Mouse (Mus musculus) hindbrain, embryonic 13.5 days (tissue): Measurements from ENCODE around the gene Rab5a. TPM values are rescaled to one million over a fixed set of nuclear protein-coding genes. Genes with fewer than 3 reads are reported as not detected.

Experiments used
- ATAC-seq: fragments of 200-750 bp; cut with Nextera tagmentation; 2 replicates; pipeline ENCODE4 v1.8.0; 2017; ENCODE audit warnings: moderate TSS enrichment; ENCODE audit not compliant: low FRiP score
- H3K27ac ChIP-seq: fragments of 300-500 bp; sonication (generic); 2 replicates; pipeline ENCODE4 v1.5.1; 2015; ENCODE audit warnings: inconsistent platforms, mild to moderate bottlenecking, moderate library complexity
- H3K27me3 ChIP-seq: fragments of 300-500 bp; sonication (generic); 2 replicates; pipeline ENCODE4 v1.6.1; 2015; ENCODE audit warnings: mild to moderate bottlenecking, inconsistent platforms
- H3K36me3 ChIP-seq: fragments of 300-500 bp; sonication (generic); 2 replicates; pipeline ENCODE4 v1.6.1; 2015; ENCODE audit warnings: mild to moderate bottlenecking, inconsistent platforms
- H3K4me1 ChIP-seq: fragments of 300-500 bp; sonication (generic); replicated peaks from 2 replicates; pipeline ENCODE4 v1.6.1; 2015; ENCODE audit warnings: inconsistent platforms
- H3K4me2 ChIP-seq: fragments of 300-500 bp; sonication (generic); 2 replicates; pipeline ENCODE4 v1.6.1; 2015; ENCODE audit warnings: inconsistent platforms, mild to moderate bottlenecking, moderate library complexity
- H3K4me3 ChIP-seq: fragments of 300-500 bp; sonication (generic); 2 replicates; pipeline ENCODE4 v1.5.1; 2015; ENCODE audit warnings: mild to moderate bottlenecking, inconsistent platforms
- H3K9ac ChIP-seq: fragments of 300-500 bp; sonication (generic); 2 replicates; pipeline ENCODE4 v1.6.1; 2015; ENCODE audit warnings: mild to moderate bottlenecking, inconsistent platforms
- H3K9me3 ChIP-seq: fragments of 300-500 bp; sonication (generic); 2 replicates; pipeline ENCODE4 v1.6.1; 2016; ENCODE audit warnings: inconsistent platforms
- WGBS: fragments of 180-500 bp; shearing (Covaris S2); methylation state at CpG from one replicate; pipeline ENCODE4 v1.1.7; 2015; 5-methylcytosine and 5-hydroxymethylcytosine counted together
- polyA plus RNA-seq: library from polyadenylated mRNA; unstranded; fragments of >200 nt; fragmentation: Nextera tagmentation; extraction: Ambion mirVana; gene quantifications from 2 replicates; pipeline ENCODE4 v1.2.1, GENCODE M21; 2015

Gene Rab5a
- 97.0 and 102 TPM in 2 replicates for polyA plus RNA-seq

DNA sequence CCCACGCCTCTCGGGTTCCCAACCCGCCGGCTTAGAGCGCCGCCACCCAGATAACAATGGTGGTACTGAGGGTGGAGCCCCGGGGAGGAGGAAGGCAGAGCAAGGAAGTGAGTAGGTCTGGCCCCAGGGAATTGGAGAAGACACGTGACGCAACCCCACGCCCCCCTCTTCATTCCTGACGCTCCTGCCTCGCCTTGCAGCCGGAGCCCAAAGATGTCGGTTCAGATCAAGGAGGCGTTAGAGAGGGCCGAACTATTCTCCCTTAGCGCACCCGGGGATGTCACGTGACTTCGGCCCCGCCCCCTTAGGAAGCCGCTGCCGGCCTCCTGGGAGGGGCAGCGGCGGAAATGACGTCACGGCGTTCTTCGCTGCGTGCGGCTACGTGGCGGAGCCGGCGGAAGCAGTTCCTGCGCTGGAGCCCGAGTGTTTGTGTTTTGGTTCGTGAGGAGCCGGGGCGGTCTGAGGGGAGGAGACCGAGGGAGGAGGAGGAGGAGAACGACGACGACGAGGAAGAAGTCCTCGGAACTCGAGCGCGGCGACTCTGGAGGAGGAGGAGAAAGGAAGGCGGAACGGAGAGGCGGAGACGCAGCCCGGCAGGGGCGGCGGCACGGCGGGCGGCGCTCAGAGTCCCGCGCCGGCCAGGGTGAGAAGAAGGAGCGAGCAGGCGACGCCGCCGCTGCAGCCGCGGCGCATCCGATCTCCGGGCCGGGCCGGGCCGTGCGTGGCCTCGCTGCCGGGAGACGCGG lies at the start of gene Rab5a:
Rab5a (plus strand) TSS at position 377 of the 746 bp plus-strand sequence.
- peak within 1 kb of the TSS; percentile 97 for H3K9ac ChIP-seq
- H3K36me3 ChIP-seq: no peaks in the 10 kb centered on the region
- H3K4me3 ChIP-seq: peak within 1 kb of the TSS; percentile 95
- H3K27ac ChIP-seq: peak within 1 kb of the TSS; percentile 99
- H3K4me1 ChIP-seq: peaks cover 28% of the 10 kb centered on the region
- H3K4me2 ChIP-seq: peak within 1 kb of the TSS; percentile 86
- H3K27me3 ChIP-seq: no peaks in the 10 kb centered on the region
- peak; percentile 98 for ATAC-seq
- WGBS: under 1% methylated on average over 81 of the region's 82 CpGs
- H3K9me3 ChIP-seq: no peaks in the 10 kb centered on the region

DNA sequence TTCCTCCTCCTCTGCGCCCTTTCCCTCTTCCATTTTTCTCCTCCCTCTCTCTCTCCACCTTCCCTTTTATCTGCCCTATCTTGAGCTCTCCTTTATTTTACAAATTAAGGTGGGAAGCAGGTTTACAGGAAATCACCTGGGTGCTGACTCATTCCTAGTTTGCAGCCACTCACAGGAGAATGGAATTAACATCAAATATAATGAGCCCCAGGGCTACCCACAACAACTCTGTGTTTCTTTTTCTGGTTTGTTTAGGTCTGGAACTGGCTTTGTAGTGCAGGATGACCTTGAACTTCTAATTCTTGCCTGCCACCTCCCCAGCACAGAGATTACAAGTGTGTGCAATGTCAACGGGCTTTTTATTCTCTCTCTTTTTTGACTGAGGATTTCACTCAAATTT lies 22.9 kb upstream of the Rab5a start:
- no peak overlapping the region for H3K9ac ChIP-seq
- no peak for ATAC-seq

DNA sequence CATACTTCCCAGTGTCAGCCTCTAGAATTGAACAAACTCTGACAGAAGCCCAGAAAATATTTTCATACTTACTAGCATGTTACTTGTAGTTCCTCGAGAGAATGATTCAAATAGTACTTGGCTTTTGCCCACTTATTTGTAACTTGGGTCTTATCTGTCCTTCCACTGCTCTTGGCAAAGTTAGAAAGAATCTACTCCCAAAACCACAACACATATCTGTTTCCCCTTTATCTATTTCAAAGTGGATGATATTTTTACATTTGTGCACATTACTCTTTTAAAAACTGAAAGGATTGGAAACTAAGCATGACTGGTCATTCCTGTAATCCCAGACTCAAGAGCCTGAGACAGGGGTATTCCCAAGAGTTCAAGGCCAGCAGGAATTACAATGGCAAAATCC lies 22.3 kb upstream of the Rab5a start:
- 85% methylated on average over 1 of the region's 1 CpGs for WGBS
- no peak overlapping the region for H3K4me2 ChIP-seq
- no peaks in the 10 kb centered on the region for H3K4me1 ChIP-seq
- no peaks in the 10 kb centered on the region for H3K9me3 ChIP-seq
- no peaks in the 10 kb centered on the region for H3K36me3 ChIP-seq
- ATAC-seq: no peak
- H3K27ac ChIP-seq: no peak overlapping the region
- H3K4me3 ChIP-seq: no peak overlapping the region
- H3K9ac ChIP-seq: no peak overlapping the region
- no peaks in the 10 kb centered on the region for H3K27me3 ChIP-seq

More for the DNA sequence above, 22.9 kb upstream of the Rab5a start:
- no peaks in the 10 kb centered on the region for H3K9me3 ChIP-seq
- no peaks in the 10 kb centered on the region for H3K4me1 ChIP-seq
- H3K4me2 ChIP-seq: no peak overlapping the region
- H3K4me3 ChIP-seq: no peak overlapping the region
- WGBS: 82% methylated on average over 2 of the region's 2 CpGs
- H3K36me3 ChIP-seq: no peaks in the 10 kb centered on the region
- no peak overlapping the region for H3K27ac ChIP-seq
- no peaks in the 10 kb centered on the region for H3K27me3 ChIP-seq

DNA sequence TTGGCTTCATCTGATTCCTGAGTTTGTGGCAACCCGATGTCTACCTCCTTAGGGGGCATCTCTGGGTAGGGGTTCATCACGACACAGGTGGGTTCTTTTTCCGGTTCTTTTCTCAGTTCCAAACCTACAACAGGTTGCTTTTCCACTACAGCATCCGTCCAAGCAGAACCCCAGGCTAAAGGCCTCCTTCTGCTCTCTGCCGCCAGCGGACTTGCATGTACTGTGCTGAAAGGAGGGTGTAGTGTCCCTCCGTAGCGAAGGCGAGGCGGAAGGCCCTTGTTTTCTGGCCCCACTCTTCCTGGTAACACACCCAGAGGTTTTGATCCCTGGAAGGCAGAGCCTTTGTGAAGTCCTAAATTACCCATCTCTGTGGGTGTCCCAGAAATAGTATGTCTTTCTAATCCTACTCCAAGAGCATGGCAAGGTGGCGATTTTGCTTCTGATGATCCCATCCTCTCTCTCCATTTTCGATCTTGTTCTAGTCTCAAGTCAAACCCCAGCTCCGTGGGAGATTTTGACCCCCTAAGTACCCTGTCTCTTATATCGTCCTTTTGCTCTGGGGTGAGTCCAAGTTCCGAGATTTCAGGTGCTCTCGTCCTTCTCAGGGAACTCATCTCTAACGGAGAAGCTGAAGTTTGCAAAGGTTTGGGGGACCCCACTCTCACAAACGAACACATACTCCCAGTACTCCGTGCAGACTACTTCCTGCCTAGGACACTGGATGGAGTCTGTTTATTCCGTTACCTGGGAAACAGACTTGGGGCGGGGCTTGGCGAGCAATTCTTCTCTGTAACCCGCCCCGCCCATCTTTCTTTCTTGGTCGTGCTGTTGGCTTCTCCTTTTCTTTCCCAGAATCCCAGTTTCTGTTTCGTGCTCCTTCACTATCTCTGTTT lies 16.2 kb upstream of the Rab5a start, which contains the start of gene Efhb:
Efhb (minus strand) TSS at position 719 of the 893 bp plus-strand sequence.
- peak; percentile 97 for ATAC-seq
- Histone ChIP-seq H3K4me1 (peaks cover 12% of the 10 kb centered on the region), H3K4me2 (peak within 1 kb of the TSS; percentile 69), H3K9me3 (no peaks in the 10 kb centered on the region), H3K27me3 (no peaks in the 10 kb centered on the region), H3K9ac (peak within 1 kb of the TSS; percentile 63), H3K36me3 (no peaks in the 10 kb centered on the region), H3K27ac (no peak within 1 kb of the TSS), H3K4me3 (peak within 1 kb of the TSS; percentile 44)
- 20% methylated on average over 26 of the region's 26 CpGs for WGBS

DNA sequence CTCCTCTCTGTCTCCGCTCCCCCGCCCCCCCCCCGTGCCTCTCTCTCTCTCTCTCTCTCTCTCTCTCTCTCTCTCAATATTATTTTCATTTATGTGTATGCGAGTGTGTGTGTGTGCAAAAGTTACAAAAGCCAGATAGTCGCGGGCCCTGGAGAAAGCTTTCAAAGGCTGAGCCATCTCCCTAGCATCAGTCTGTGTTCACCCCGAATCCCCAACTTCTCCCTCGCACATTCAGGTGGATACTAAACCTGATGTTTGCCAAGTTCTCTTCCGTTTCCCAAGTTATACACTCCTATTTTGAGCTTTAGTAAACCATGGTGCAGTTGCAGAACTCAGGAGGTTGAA lies 15.6 kb upstream of the Rab5a start:
- peaks cover 12% of the 10 kb centered on the region for H3K4me1 ChIP-seq
- H3K27me3 ChIP-seq: no peaks in the 10 kb centered on the region
- H3K36me3 ChIP-seq: no peaks in the 10 kb centered on the region
- no peak overlapping the region for H3K27ac ChIP-seq
- WGBS: 22% methylated on average over 8 of the region's 9 CpGs
- peak overlapping the region; percentile 63 for H3K9ac ChIP-seq
- ATAC-seq: peak; percentile 59
- no peaks in the 10 kb centered on the region for H3K9me3 ChIP-seq
- H3K4me3 ChIP-seq: peak overlapping the region; percentile 44
- H3K4me2 ChIP-seq: peak overlapping the region; percentile 69

DNA sequence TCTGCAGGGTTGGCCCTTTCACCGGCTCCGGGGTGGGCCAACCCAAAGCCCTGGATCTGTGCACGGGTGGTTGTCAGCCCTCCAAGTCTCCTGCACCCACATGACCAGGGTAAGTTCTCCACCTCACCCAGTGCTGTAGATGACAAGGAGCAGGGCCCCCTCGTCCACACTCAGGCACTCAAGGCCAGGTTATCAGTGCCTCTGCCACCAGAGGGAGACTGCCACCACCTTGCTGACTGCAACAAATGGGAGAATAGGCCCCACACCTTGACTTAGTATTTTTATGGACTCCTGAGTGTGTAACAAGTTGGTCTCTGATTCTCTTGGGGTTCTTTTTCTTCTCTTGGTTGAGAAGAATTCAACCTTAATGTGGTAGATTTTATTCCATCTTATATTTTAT lies 13.5 kb upstream of the Rab5a start:
- H3K9ac ChIP-seq: no peak overlapping the region
- H3K36me3 ChIP-seq: no peaks in the 10 kb centered on the region
- ATAC-seq: no peak
- no peak overlapping the region for H3K4me2 ChIP-seq
- H3K4me1 ChIP-seq: peaks cover 12% of the 10 kb centered on the region
- WGBS: 60% methylated on average over 4 of the region's 4 CpGs
- no peaks in the 10 kb centered on the region for H3K9me3 ChIP-seq
- no peak overlapping the region for H3K4me3 ChIP-seq
- H3K27me3 ChIP-seq: no peaks in the 10 kb centered on the region
- H3K27ac ChIP-seq: no peak overlapping the region

DNA sequence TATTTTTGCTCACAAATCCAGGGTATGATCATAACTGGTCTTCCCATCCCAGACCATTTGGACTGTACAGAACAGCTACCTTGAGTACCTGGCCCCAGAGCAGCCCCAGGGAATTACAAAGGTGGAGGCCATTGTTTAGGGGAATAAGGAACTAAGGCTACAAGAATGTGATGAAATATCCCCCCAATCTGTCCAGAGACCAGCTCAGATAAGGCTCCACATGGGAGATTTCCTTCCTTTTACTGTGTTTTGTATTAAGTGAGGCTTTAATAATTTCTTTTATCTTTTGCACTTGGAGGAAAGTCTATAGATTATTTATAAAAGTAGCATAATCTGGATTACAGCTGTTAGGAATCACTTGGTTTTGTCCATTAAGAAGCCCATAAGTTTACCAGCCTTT lies 10.3 kb upstream of the Rab5a start:
- Histone ChIP-seq H3K36me3 (no peaks in the 10 kb centered on the region), H3K9ac (no peak overlapping the region), H3K27me3 (no peaks in the 10 kb centered on the region), H3K4me1 (0 out of 2 replicates have a peak, but pooled peaks cover 2% of the 10 kb centered on the region), H3K9me3 (no peaks in the 10 kb centered on the region), H3K4me3 (no peak overlapping the region), H3K4me2 (no peak overlapping the region), H3K27ac (no peak overlapping the region)
- no peak for ATAC-seq

DNA sequence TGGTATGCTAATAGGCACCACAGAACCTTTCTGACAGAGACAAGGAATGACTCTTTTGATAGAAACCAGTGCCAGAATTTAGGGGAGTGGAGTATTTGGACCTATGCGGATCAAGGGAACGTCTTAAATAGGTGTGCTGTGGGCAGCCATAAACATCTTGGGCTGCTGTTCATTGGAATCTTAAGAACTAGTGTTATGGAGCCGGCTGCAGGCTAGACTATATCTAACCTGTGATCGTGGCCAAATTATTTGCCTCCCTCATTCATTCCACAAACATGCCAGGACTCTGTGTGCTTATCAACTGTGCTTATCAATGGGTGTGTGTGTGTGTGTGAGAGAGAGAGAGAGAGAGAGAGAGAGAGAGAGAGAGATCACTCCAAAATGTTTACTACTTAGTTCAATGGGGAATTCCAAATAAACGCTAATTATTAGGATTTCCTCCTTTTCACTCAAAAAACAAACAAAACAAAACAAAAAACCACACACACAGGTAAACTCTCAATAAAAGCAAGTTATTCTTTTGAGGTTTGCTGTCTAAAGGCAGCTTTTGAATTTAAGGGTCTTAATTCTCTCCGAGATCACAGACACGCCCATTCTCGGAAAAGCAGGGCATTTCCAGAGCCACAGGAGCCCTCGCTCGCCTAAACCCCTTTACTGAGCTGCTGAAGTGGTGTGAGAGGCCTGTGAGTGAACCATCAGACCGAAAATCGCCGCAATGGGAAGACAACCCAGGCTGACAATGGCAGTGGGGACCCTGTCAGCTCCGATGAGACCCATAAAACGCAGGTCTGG lies 772 bp upstream of the Rab5a start:
- WGBS: 9% methylated on average over 15 of the region's 15 CpGs
- peak overlapping the region; percentile 83 for H3K9ac ChIP-seq
- no peaks in the 10 kb centered on the region for H3K36me3 ChIP-seq
- peak; percentile 83 for ATAC-seq
- H3K27ac ChIP-seq: peak overlapping the region; percentile 99
- H3K4me3 ChIP-seq: peak overlapping the region; percentile 95
- H3K4me2 ChIP-seq: peak overlapping the region; percentile 59
- peaks cover 28% of the 10 kb centered on the region for H3K4me1 ChIP-seq
- no peaks in the 10 kb centered on the region for H3K9me3 ChIP-seq
- H3K27me3 ChIP-seq: no peaks in the 10 kb centered on the region

DNA sequence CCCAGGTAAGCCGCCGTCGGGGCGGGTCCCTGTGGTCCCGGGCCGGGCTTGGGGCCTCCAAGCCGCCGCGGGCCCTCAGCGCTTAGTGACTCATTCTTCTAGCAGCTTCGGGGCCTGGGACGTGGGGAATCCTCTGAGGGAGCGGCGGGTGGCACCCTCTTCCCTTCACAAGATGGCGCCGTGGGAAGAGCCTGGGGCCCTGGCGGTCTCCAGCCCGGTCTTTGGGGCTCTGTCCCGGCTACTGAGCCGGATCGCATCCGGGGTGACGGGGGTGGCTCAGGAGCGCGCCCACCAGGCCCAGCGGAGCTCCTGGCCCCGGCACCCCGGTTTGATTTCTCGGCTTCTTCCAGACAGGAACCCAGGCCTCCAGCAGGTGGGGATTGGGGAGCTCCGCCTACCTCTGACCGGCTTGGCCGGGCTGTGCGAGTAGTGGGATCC lies 589 bp downstream of the Rab5a start:
- H3K4me2 ChIP-seq: peak overlapping the region; percentile 86
- no peaks in the 10 kb centered on the region for H3K27me3 ChIP-seq
- H3K27ac ChIP-seq: peak overlapping the region; percentile 99
- peaks cover 4% of the 10 kb centered on the region for H3K36me3 ChIP-seq
- WGBS: 0% methylated on average over 33 of the region's 33 CpGs
- peak overlapping the region; percentile 95 for H3K4me3 ChIP-seq
- peaks cover 28% of the 10 kb centered on the region for H3K4me1 ChIP-seq
- peak; percentile 3; the same call in 1 of the 2 replicates for ATAC-seq
- no peaks in the 10 kb centered on the region for H3K9me3 ChIP-seq
- peak overlapping the region; percentile 97 for H3K9ac ChIP-seq

DNA sequence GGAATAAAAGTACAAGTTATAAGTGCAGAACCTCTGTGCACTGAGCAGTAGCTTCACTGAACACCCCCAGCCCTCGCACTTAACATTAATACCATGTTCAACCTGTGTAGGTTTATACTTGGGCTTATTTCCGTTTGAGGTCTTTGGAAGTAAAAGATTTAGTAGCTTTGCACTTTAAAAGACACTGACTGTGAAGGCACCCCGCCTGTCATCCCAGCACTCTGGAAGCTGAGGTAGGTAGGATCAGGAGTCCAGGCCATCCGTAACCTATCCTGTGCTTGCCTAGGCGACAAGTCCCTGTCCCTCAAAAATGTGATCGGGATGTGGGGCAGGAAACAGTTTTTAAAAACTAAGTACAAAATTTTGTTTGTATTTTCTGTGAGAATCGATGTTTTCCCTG lies 1.4 kb downstream of the Rab5a start:
- H3K4me3 ChIP-seq: peak overlapping the region; percentile 95
- no peaks in the 10 kb centered on the region for H3K27me3 ChIP-seq
- H3K4me2 ChIP-seq: peak overlapping the region; percentile 86
- no peaks in the 10 kb centered on the region for H3K9me3 ChIP-seq
- peak overlapping the region; percentile 97 for H3K9ac ChIP-seq
- ATAC-seq: no peak
- peaks cover 10% of the 10 kb centered on the region for H3K36me3 ChIP-seq
- H3K4me1 ChIP-seq: peaks cover 28% of the 10 kb centered on the region
- WGBS: 61% methylated on average over 7 of the region's 7 CpGs
- H3K27ac ChIP-seq: no peak overlapping the region

DNA sequence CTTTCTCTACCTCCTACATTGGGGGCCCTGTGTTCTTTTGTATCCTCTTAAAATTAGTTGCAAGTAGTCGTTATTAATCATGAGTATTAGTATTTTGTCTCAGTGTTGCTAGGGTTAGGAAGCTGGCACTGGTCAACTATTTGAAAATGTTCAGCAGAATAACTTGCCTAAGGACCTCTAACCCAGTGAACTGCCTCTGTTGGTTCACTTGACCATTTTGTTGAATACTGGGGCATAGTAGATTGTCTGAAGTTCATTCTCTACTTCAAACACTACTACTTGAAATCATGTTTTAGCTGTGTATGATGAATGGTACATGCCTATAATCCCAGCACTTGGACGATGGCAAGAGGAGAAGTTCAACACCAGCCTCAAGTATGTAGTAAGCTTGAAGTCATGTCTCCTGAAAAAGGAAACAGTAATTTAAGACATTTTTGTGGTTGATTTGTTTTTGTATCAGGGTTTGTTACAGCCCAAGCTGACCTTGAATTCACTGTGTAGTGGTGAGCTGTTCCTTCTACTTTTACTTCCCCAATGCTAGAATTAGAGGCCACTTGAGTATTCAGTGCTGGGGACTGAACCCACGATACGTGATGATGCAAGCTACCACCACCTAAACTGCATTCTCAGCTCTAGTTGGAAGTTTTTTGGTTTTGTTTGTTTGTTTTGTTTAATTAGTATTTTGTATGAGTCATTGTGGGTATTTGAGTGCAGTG lies 9.4 kb downstream of the Rab5a start:
- Histone ChIP-seq H3K4me3 (no peak overlapping the region), H3K9me3 (no peaks in the 10 kb centered on the region), H3K4me1 (no peaks in the 10 kb centered on the region), H3K9ac (no peak overlapping the region), H3K4me2 (no peak overlapping the region), H3K36me3 (peaks cover 35% of the 10 kb centered on the region), H3K27ac (no peak overlapping the region), H3K27me3 (no peaks in the 10 kb centered on the region)
- 94% methylated on average over 4 of the region's 4 CpGs for WGBS
- ATAC-seq: no peak
